Mouse (Mus musculus) intestine, postnatal 0 days (tissue): Measurements from ENCODE around the gene Pde10a. TPM values are rescaled to one million over a fixed set of nuclear protein-coding genes. Genes with fewer than 3 reads are reported as not detected.
A peak's percentile ranks its signal among the peaks of the same experiment; 100 is the strongest.

Source experiments
- ATAC-seq: fragments of 200-750 bp; cut with Nextera tagmentation; 2 replicates; pipeline ENCODE4 v1.8.0; 2017; ENCODE audit warnings: mild to moderate bottlenecking, moderate TSS enrichment, moderate library complexity
- H3K27ac ChIP-seq: fragments of 300-500 bp; sonication (generic); 2 replicates; pipeline ENCODE4 v1.5.1; 2014; ENCODE audit warnings: mild to moderate bottlenecking, low read depth, low read length, moderate library complexity
- H3K27me3 ChIP-seq: fragments of 300-500 bp; sonication (generic); replicated peaks from 2 replicates; pipeline ENCODE4 v1.6.1; 2014; ENCODE audit warnings: low read length, mixed read lengths; ENCODE audit not compliant: control insufficient read depth, insufficient read depth
- H3K36me3 ChIP-seq: fragments of 300-500 bp; sonication (generic); 2 replicates; pipeline ENCODE4 v1.6.1; 2014; ENCODE audit warnings: mild to moderate bottlenecking, moderate library complexity; ENCODE audit not compliant: control insufficient read depth, insufficient read depth
- H3K4me1 ChIP-seq: fragments of 300-500 bp; sonication (generic); replicated peaks from 2 replicates; pipeline ENCODE4 v1.6.1; 2014; ENCODE audit warnings: antibody characterized with exemption, low read length, mixed read lengths; ENCODE audit not compliant: control insufficient read depth, insufficient read depth
- H3K4me2 ChIP-seq: fragments of 300-500 bp; sonication (generic); replicated peaks from 2 replicates; pipeline ENCODE4 v1.6.1; 2014; ENCODE audit warnings: low read depth, mild to moderate bottlenecking, moderate library complexity
- H3K4me3 ChIP-seq: fragments of 300-500 bp; sonication (generic); 2 replicates; pipeline ENCODE4 v1.5.1; 2014; ENCODE audit warnings: low read depth, low read length
- H3K9ac ChIP-seq: fragments of 300-500 bp; sonication (generic); 2 replicates; pipeline ENCODE4 v1.6.1; 2014; ENCODE audit warnings: mild to moderate bottlenecking, low read depth, low read length
- H3K9me3 ChIP-seq: fragments of 300-500 bp; sonication (generic); 2 replicates; pipeline ENCODE4 v1.6.1; 2016; ENCODE audit warnings: mixed run types; ENCODE audit not compliant: control insufficient read depth
- CTCF ChIP-seq: sonication (generic); IDR thresholded peaks from 2 replicates; pipeline ENCODE4 v1.5.1; 2016; ENCODE audit warnings: low read depth, mild to moderate bottlenecking, control low read depth, antibody characterized with exemption, moderate library complexity
- WGBS: fragments of 180-500 bp; shearing (Covaris S2); extraction: QIAGEN DNeasy Blood & Tissue Kit; methylation state at CpG from one replicate; pipeline ENCODE4 v1.1.7; 2014; 5-methylcytosine and 5-hydroxymethylcytosine counted together
- polyA plus RNA-seq: library from polyadenylated mRNA; unstranded; fragments of >200 nt; fragmentation: Nextera tagmentation; extraction: Ambion mirVana; gene quantifications from 2 replicates; pipeline ENCODE4 v1.2.1, GENCODE M21; 2015

The Pde10a gene
- polyA plus RNA-seq, 1 experiment from 2014 or later = 0.47 TPM

- H3K4me2 ChIP-seq = no peak overlapping the region
- TF ChIP-seq CTCF = no peak
- no peak overlapping the region for H3K27ac ChIP-seq
- 71% methylated on average over 14 of the region's 14 CpGs for WGBS
- no peak overlapping the region for H3K4me3 ChIP-seq
- no peaks in the 10 kb centered on the region for H3K27me3 ChIP-seq
- no peak for ATAC-seq
- H3K4me1 ChIP-seq = no peaks in the 10 kb centered on the region
- no peaks in the 10 kb centered on the region for H3K36me3 ChIP-seq
- H3K9ac ChIP-seq = no peak overlapping the region
- H3K9me3 ChIP-seq = no peaks in the 10 kb centered on the region
These were observed 37.1 kb downstream of the Pde10a start for GRCm38 (mm10) chr17:8562101-8562885.

- no peaks in the 10 kb centered on the region for H3K4me1 ChIP-seq
- no peak overlapping the region for H3K4me3 ChIP-seq
- 76% methylated on average over 1 of the region's 1 CpGs for WGBS
- H3K9ac ChIP-seq = no peak overlapping the region
- H3K27ac ChIP-seq = no peak overlapping the region
- H3K36me3 ChIP-seq = no peaks in the 10 kb centered on the region
- no peak for ATAC-seq
- no peaks in the 10 kb centered on the region for H3K27me3 ChIP-seq
- TF ChIP-seq CTCF = no peak
- H3K4me2 ChIP-seq = no peak overlapping the region
- no peaks in the 10 kb centered on the region for H3K9me3 ChIP-seq
These were observed 37.7 kb downstream of the Pde10a start for GRCm38 (mm10) chr17:8562886-8563280.

GRCm38 (mm10) chr17:8566850-8567249 lies 41.7 kb downstream of the Pde10a start, which contains the start of gene Gm17087:
Gm17087 (minus strand) TSS chr17:8566950.
- WGBS = 83% methylated on average over 6 of the region's 6 CpGs
- TF ChIP-seq CTCF = no peak

GRCm38 (mm10) chr17:8573542-8574260 lies 48.5 kb downstream of the Pde10a start:
- H3K36me3 ChIP-seq = no peaks in the 10 kb centered on the region
- no peaks in the 10 kb centered on the region for H3K4me1 ChIP-seq
- no peak overlapping the region for H3K4me2 ChIP-seq
- peak; percentile 64 for ATAC-seq
- H3K9me3 ChIP-seq = no peaks in the 10 kb centered on the region
- no peak for TF ChIP-seq CTCF
- no peak overlapping the region for H3K9ac ChIP-seq
- no peak overlapping the region; the same call in 1 of the 2 replicates for H3K27ac ChIP-seq
- WGBS = 52% methylated on average over 8 of the region's 8 CpGs
- H3K4me3 ChIP-seq = no peak overlapping the region
- 0 out of 2 replicates have a peak, but pooled peaks cover 3% of the 10 kb centered on the region for H3K27me3 ChIP-seq

More at GRCm38 (mm10) chr17:8566850-8567249, 41.7 kb downstream of the Pde10a start, which contains the start of gene Gm17087:
- no peak for ATAC-seq
- Histone ChIP-seq H3K9ac (no peak within 1 kb of the TSS), H3K4me3 (no peak within 1 kb of the TSS), H3K9me3 (no peaks in the 10 kb centered on the region), H3K36me3 (no peaks in the 10 kb centered on the region), H3K27me3 (no peaks in the 10 kb centered on the region), H3K4me2 (no peak within 1 kb of the TSS), H3K4me1 (no peaks in the 10 kb centered on the region), H3K27ac (no peak within 1 kb of the TSS)

- WGBS = 64% methylated on average over 3 of the region's 3 CpGs
- no peak overlapping the region for H3K4me2 ChIP-seq
- H3K9me3 ChIP-seq = no peaks in the 10 kb centered on the region
- TF ChIP-seq CTCF = peak; percentile 60
- no peak for ATAC-seq
- no peaks in the 10 kb centered on the region for H3K36me3 ChIP-seq
- H3K4me3 ChIP-seq = no peak overlapping the region
- H3K27ac ChIP-seq = no peak overlapping the region
- H3K4me1 ChIP-seq = no peaks in the 10 kb centered on the region
- no peak overlapping the region for H3K9ac ChIP-seq
- 0 out of 2 replicates have a peak, but pooled peaks cover 3% of the 10 kb centered on the region for H3K27me3 ChIP-seq
These were observed 55.2 kb downstream of the Pde10a start for GRCm38 (mm10) chr17:8580360-8580759.

- no peak for ATAC-seq
- no peak for TF ChIP-seq CTCF
- Histone ChIP-seq H3K9ac (no peak overlapping the region), H3K27me3 (0 out of 2 replicates have a peak, but pooled peaks cover 3% of the 10 kb centered on the region), H3K36me3 (no peaks in the 10 kb centered on the region), H3K9me3 (no peaks in the 10 kb centered on the region), H3K4me1 (no peaks in the 10 kb centered on the region), H3K4me2 (no peak overlapping the region), H3K27ac (no peak overlapping the region), H3K4me3 (no peak overlapping the region)
- 77% methylated on average over 8 of the region's 8 CpGs for WGBS
These were observed 56.4 kb downstream of the Pde10a start for GRCm38 (mm10) chr17:8581579-8581978.
